Mouse (Mus musculus): ENCODE measurements around the gene Igflr1.

GRCm38 (mm10) chr7:30518325-30518724, 46.9 kb upstream of the Igflr1 start:
- TF ChIP-seq POLR2A (IDR thresholded peaks at IDR 0.05; ENCODE audit: insufficient read length, low read depth), result no peak
- no peak for TF ChIP-seq MYOG (IDR thresholded peaks at IDR 0.05; ENCODE audit: control insufficient read depth in 1 of 3, insufficient read depth in 1 of 3, insufficient read length in 2 of 3, low read depth in 2 of 3)
- no peak for TF ChIP-seq MYOD1 (IDR thresholded peaks at IDR 0.05; ENCODE audit: control insufficient read depth in 1 of 3, insufficient read length in 2 of 3, low read depth in 2 of 3)
- no peak for TF ChIP-seq CEBPB (IDR thresholded peaks at IDR 0.05; ENCODE audit: insufficient read depth, poor library complexity, severe bottlenecking)
- no peak for TF ChIP-seq MAX (IDR thresholded peaks at IDR 0.05; ENCODE audit: low read depth)
- no peak for TF ChIP-seq REST (IDR thresholded peaks at IDR 0.05; ENCODE audit: insufficient read depth, insufficient read length)
- no peak for TF ChIP-seq POLR2AphosphoS2 (IDR thresholded peaks at IDR 0.05; ENCODE audit: insufficient read length, low read depth)
- no peak for TF ChIP-seq USF1 (IDR thresholded peaks at IDR 0.05; ENCODE audit: low read depth)
- no peak for TF ChIP-seq E2F4 (IDR thresholded peaks at IDR 0.05; ENCODE audit: insufficient read depth)
- TF ChIP-seq SRF (IDR thresholded peaks at IDR 0.05; ENCODE audit: control insufficient read depth, insufficient read length, low read depth), result no peak
- TF ChIP-seq TCF3 (IDR thresholded peaks at IDR 0.05; ENCODE audit: insufficient read length, low read depth), result no peak
- TF ChIP-seq TCF12 (IDR thresholded peaks at IDR 0.05; ENCODE audit: insufficient read depth, poor library complexity, severe bottlenecking), result no peak
